Mouse (Mus musculus): Measurements from ENCODE around the gene Cyp2c23.

DNA sequence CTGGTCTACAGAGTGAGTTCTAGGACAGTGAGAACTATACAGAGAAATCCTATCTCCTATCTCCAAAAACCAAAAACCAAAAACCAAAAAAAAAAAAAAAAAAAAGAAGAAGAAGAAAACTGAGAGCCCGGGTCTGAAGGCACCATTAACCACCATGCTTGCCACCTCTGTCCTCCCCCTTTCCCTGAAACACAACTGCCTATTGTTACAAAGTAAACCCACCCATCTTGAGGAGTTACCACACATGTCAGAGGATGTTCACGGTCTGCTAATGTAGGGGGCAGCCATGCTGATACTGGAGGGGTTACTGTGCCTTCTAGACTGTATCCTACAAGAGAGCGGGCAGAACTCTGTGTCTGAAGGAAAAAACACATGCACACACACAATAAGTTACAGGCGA lies 48.0 kb upstream of the Cyp2c23 start:
- TF ChIP-seq ZNF384 (IDR thresholded peaks at IDR 0.05; ENCODE audit: low read depth, low read length) (no peak), MAFK (IDR thresholded peaks at IDR 0.05; ENCODE audit: insufficient read depth, low read depth, low read length) (no peak), ZC3H11A (IDR thresholded peaks at IDR 0.05; ENCODE audit: borderline replicate concordance, low read depth, low read length) (no peak), CHD2 (IDR thresholded peaks at IDR 0.05; ENCODE audit: low read depth, low read length) (no peak)
